In the genomic region with DNA sequence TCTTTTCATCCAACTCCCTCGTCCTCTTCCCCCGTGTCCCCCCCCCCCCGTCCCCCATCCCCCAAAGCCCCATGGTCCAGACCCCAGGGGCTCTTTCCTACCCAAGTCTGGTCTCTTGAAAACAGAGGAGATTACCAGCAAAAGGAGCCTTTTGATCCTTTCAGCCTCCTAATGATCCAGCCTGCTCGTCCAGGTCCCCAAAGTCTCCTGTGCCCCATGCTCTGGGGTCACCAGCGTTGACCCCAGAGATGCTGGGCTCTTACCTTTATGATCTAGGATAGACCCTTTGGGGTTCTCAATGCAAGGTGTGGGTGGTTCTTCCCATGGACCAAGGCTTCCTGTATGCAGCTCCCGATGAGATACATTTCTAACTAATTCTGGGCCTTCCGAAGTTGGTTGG, we compare ENCODE assay signal across 8 mouse cellular contexts. TPM values are rescaled to one million over a fixed set of nuclear protein-coding genes. Genes with fewer than 3 reads are reported as not detected.
DNase-seq lines count a peak whose midpoint lies in the region; ATAC-seq and TF ChIP-seq lines count a peak whose summit lies in the region.

No protein-coding gene starts in this region.

- H3K27me3 ChIP-seq in heart, embryonic 12.5 days (replicated peaks), result peaks cover 19% of the 10 kb centered on the region
- peaks cover 44% of the 10 kb centered on the region for H3K27me3 ChIP-seq in embryonic facial prominence, embryonic 10.5 days (replicated peaks; ENCODE audit: low read depth, poor library complexity, severe bottlenecking)
- H3K27me3 ChIP-seq in hindbrain, embryonic 12.5 days, result peaks cover 19% of the 10 kb centered on the region
- 0 out of 2 replicates have a peak, but pooled peaks cover 2% of the 10 kb centered on the region for H3K27me3 ChIP-seq in liver, postnatal 0 days (ENCODE audit: insufficient read depth, low read length)

- intact Hi-C loops in left cerebral cortex, postnatal 36 days (cut with DNase I), result no loop called here

- peaks cover 37% of the 10 kb centered on the region for H3K4me1 ChIP-seq in heart, embryonic 12.5 days (replicated peaks)
- H3K4me1 ChIP-seq in embryonic facial prominence, embryonic 10.5 days, result peaks cover 33% of the 10 kb centered on the region
- H3K4me1 ChIP-seq in hindbrain, embryonic 12.5 days, result peaks cover 17% of the 10 kb centered on the region
- peaks cover 18% of the 10 kb centered on the region for H3K4me1 ChIP-seq in liver, postnatal 0 days (ENCODE audit: insufficient read depth)

- no peak for DNase-seq in heart, postnatal 4 days
- no peak for DNase-seq in embryonic facial prominence, embryonic 10.5 days (ENCODE audit: low spot score)
- no peak for DNase-seq in liver, postnatal 0 days
- DNase-seq in left cerebral cortex, postnatal 36 days (ENCODE audit: low spot score in 2 of 2), result no peak
- no peak for DNase-seq in yolk sac, embryonic 10.5 days (ENCODE audit: low spot score)
- DNase-seq in cerebellum, adult 9-10 months, result no peak

- peak overlapping the region; percentile 91 for H3K4me3 ChIP-seq in heart, embryonic 12.5 days
- peak overlapping the region; percentile 89 for H3K4me3 ChIP-seq in embryonic facial prominence, embryonic 10.5 days
- peak overlapping the region; percentile 89 for H3K4me3 ChIP-seq in hindbrain, embryonic 12.5 days
- no peak overlapping the region for H3K4me3 ChIP-seq in liver, postnatal 0 days (ENCODE audit: low read depth, low read length)

- TF ChIP-seq CTCF in liver, postnatal 0 days (IDR thresholded peaks at IDR 0.05; ENCODE audit: low read depth), result no peak

- peak overlapping the region; percentile 97 for H3K4me2 ChIP-seq in heart, embryonic 12.5 days
- H3K4me2 ChIP-seq in hindbrain, embryonic 12.5 days (replicated peaks), result peak overlapping the region; percentile 98
- peak overlapping the region; percentile 97; the same call in 1 of the 2 replicates for H3K4me2 ChIP-seq in liver, postnatal 0 days (ENCODE audit: low read depth, low read length)

- WGBS in heart, embryonic 12.5 days, result 40% methylated on average over 6 of the region's 7 CpGs
- WGBS in embryonic facial prominence, embryonic 10.5 days, result 26% methylated on average over 7 of the region's 7 CpGs
- whole genome bisulfite sequencing in hindbrain, embryonic 12.5 days, result 43% methylated on average over 5 of the region's 7 CpGs
- 61% methylated on average over 5 of the region's 7 CpGs for WGBS in liver, postnatal 0 days (ENCODE audit: insufficient replicate concordance)

- no peak overlapping the region for H3K27ac ChIP-seq in heart, embryonic 12.5 days (ENCODE audit: poor library complexity, severe bottlenecking)
- H3K27ac ChIP-seq in embryonic facial prominence, embryonic 10.5 days (replicated peaks), result peak overlapping the region; percentile 82
- H3K27ac ChIP-seq in hindbrain, embryonic 12.5 days, result no peak overlapping the region
- H3K27ac ChIP-seq in liver, postnatal 0 days (ENCODE audit: low read depth), result no peak overlapping the region

- H3K9me3 ChIP-seq in heart, embryonic 12.5 days (replicated peaks), result no peaks in the 10 kb centered on the region
- H3K9me3 ChIP-seq in embryonic facial prominence, embryonic 10.5 days, result no peaks in the 10 kb centered on the region
- H3K9me3 ChIP-seq in hindbrain, embryonic 12.5 days (replicated peaks), result no peaks in the 10 kb centered on the region
- H3K9me3 ChIP-seq in liver, postnatal 0 days (ENCODE audit: low read length), result no peaks in the 10 kb centered on the region

- no peak overlapping the region for H3K9ac ChIP-seq in heart, embryonic 12.5 days
- peak overlapping the region; percentile 27; the same call in 1 of the 2 replicates for H3K9ac ChIP-seq in hindbrain, embryonic 12.5 days
- no peak overlapping the region for H3K9ac ChIP-seq in liver, postnatal 0 days (replicated peaks)

- no peak for TF ChIP-seq EP300 in liver, postnatal 0 days (IDR thresholded peaks at IDR 0.05; ENCODE audit: low read depth)

- no peak for ATAC-seq in heart, embryonic 12.5 days (ENCODE audit: insufficient number of reproducible peaks, low FRiP score)
- ATAC-seq in hindbrain, embryonic 12.5 days (ENCODE audit: low FRiP score), result 0 out of 2 replicates have a peak, but pooled peaks have one; percentile 4
- no peak for ATAC-seq in liver, postnatal 0 days

- no peaks in the 10 kb centered on the region for H3K36me3 ChIP-seq in heart, embryonic 12.5 days
- H3K36me3 ChIP-seq in embryonic facial prominence, embryonic 10.5 days (replicated peaks), result no peaks in the 10 kb centered on the region
- no peaks in the 10 kb centered on the region for H3K36me3 ChIP-seq in hindbrain, embryonic 12.5 days
- no peaks in the 10 kb centered on the region for H3K36me3 ChIP-seq in liver, postnatal 0 days (replicated peaks; ENCODE audit: insufficient read depth, low read length)

RNA-seq across cellular contexts. Expression of gene Sema4d, which starts 0.4 kb away (rescaled TPM):
- polyA plus RNA-seq in heart, embryonic 12.5 days (2016; fragmentation: Nextera tagmentation; extraction: Ambion mirVana), result 17.3 and 17.4 TPM in 2 replicates
- total RNA-seq in heart, postnatal 4 days (2021), result 10 to 100 TPM; 54.7 to 61.4 TPM
- 6.8 and 7.8 TPM in 2 replicates for polyA plus RNA-seq in embryonic facial prominence, embryonic 10.5 days (2016; fragmentation: Nextera tagmentation; extraction: Ambion mirVana)
- 7.2 and 7.7 TPM in 2 replicates for polyA plus RNA-seq in hindbrain, embryonic 12.5 days (2016; fragmentation: Nextera tagmentation; extraction: Ambion mirVana)
- polyA plus RNA-seq in liver, postnatal 0 days (2015; fragmentation: Nextera tagmentation; extraction: Ambion mirVana), result 2.9 and 3.9 TPM in 2 replicates
- total RNA-seq in left cerebral cortex, postnatal 36 days (2021), result 10 to 100 TPM; 91.0 to 94.2 TPM

RNA-seq across cellular contexts. Expression of gene Gadd45g, which starts 52.5 kb away (rescaled TPM):
- polyA plus RNA-seq in heart, embryonic 12.5 days (2016; fragmentation: Nextera tagmentation; extraction: Ambion mirVana), result 58.9 and 64.4 TPM in 2 replicates
- 10 to 100 TPM; 23.8 to 29.4 TPM for total RNA-seq in heart, postnatal 4 days (2021)
- polyA plus RNA-seq in embryonic facial prominence, embryonic 10.5 days (2016; fragmentation: Nextera tagmentation; extraction: Ambion mirVana), result 61.5 and 75.2 TPM in 2 replicates
- 163 and 181 TPM in 2 replicates for polyA plus RNA-seq in hindbrain, embryonic 12.5 days (2016; fragmentation: Nextera tagmentation; extraction: Ambion mirVana)
- polyA plus RNA-seq in liver, postnatal 0 days (2015; fragmentation: Nextera tagmentation; extraction: Ambion mirVana), result 16.3 and 20.6 TPM in 2 replicates
- 10 to 100 TPM; 11.0 to 24.6 TPM for total RNA-seq in left cerebral cortex, postnatal 36 days (2021)
